Mouse (Mus musculus) induced T-regulatory cell, adult 2 months (primary cell): Measurements from ENCODE around the gene Gpr34.

ENCODE experiments used
- DNase-seq: peaks from one replicate; pipeline ENCODE4 v3.0.0-alpha.2; 2012; ENCODE audit warnings: low read depth

Gpr34 gene

GRCm38 (mm10) chrX:13631599-13632283 lies at the start of gene Gpr34:
TSS of gene Gpr34 (plus strand) at chrX:13632089.
- DNase-seq: no peak

- DNase-seq: no peak
Observed at GRCm38 (mm10) chrX:13599373-13599772, 32.5 kb upstream of the Gpr34 start.

GRCm38 (mm10) chrX:13599966-13600365 lies 31.9 kb upstream of the Gpr34 start:
- no peak for DNase-seq

- no peak for DNase-seq
Observed at GRCm38 (mm10) chrX:13606741-13607140, 25.1 kb upstream of the Gpr34 start.

- DNase-seq: peak; percentile 19
Observed at GRCm38 (mm10) chrX:13607752-13608151, 24.1 kb upstream of the Gpr34 start.

- no peak for DNase-seq
Observed at GRCm38 (mm10) chrX:13611114-13611513, 20.8 kb upstream of the Gpr34 start.

- DNase-seq: no peak
Observed at GRCm38 (mm10) chrX:13612115-13612514, 19.8 kb upstream of the Gpr34 start.

- DNase-seq: no peak
Observed at GRCm38 (mm10) chrX:13616726-13617125, 15.2 kb upstream of the Gpr34 start.

GRCm38 (mm10) chrX:13617294-13617693 lies 14.6 kb upstream of the Gpr34 start:
- DNase-seq: no peak

- DNase-seq: peak; percentile 11
Observed at GRCm38 (mm10) chrX:13618476-13618875, 13.4 kb upstream of the Gpr34 start.

GRCm38 (mm10) chrX:13621473-13621872 lies 10.4 kb upstream of the Gpr34 start:
- DNase-seq: no peak

- DNase-seq: peak; percentile 34
Observed at GRCm38 (mm10) chrX:13622654-13623053, 9.2 kb upstream of the Gpr34 start.

- no peak for DNase-seq
Observed at GRCm38 (mm10) chrX:13636398-13636797, 4.5 kb downstream of the Gpr34 start.

- DNase-seq: no peak
Observed at GRCm38 (mm10) chrX:13638894-13639293, 7.0 kb downstream of the Gpr34 start.

- no peak for DNase-seq
Observed at GRCm38 (mm10) chrX:13651889-13652288, 20.0 kb downstream of the Gpr34 start.

GRCm38 (mm10) chrX:13652291-13652690 lies 20.4 kb downstream of the Gpr34 start:
- peak; percentile 60 for DNase-seq

GRCm38 (mm10) chrX:13655005-13655421 lies 23.1 kb downstream of the Gpr34 start:
- peak; percentile 43 for DNase-seq

- peak; percentile 43 for DNase-seq
Observed at GRCm38 (mm10) chrX:13655906-13656305, 24.0 kb downstream of the Gpr34 start.

GRCm38 (mm10) chrX:13656721-13657120 lies 24.8 kb downstream of the Gpr34 start:
- peak; percentile 81 for DNase-seq

GRCm38 (mm10) chrX:13658616-13659140 lies 26.8 kb downstream of the Gpr34 start:
- DNase-seq: no peak

GRCm38 (mm10) chrX:13659201-13659890 lies 27.5 kb downstream of the Gpr34 start:
- no peak for DNase-seq

- no peak for DNase-seq
Observed at GRCm38 (mm10) chrX:13661063-13661462, 29.2 kb downstream of the Gpr34 start, which contains the start of gene Gpr82. TSS of gene Gpr82 (plus strand) at chrX:13661363.

GRCm38 (mm10) chrX:13668867-13669266 lies 37.0 kb downstream of the Gpr34 start:
- DNase-seq: no peak
